Mouse (Mus musculus): ENCODE data around the gene Cx3cl1.

GRCm38 (mm10) chr8:94734735-94735350, 37.0 kb upstream of the Cx3cl1 start:
- TF ChIP-seq CTCF (IDR thresholded peaks at IDR 0.05; ENCODE audit: low read depth) (no peak), EP300 (IDR thresholded peaks at IDR 0.05; ENCODE audit: low read depth) (no peak)

All from liver, postnatal 0 days (tissue).